ENCODE assay signal across 20 mouse cellular contexts in genomic region chr14:93653986-93654757, GRCm38 (mm10).
DNase-seq lines count a peak whose midpoint lies in the region; ATAC-seq and TF ChIP-seq lines count a peak whose summit lies in the region.
"Had no signal": no experiment of that assay in that cellular context is flagged by ENCODE, and none has a peak within 500 bp of the region (broad histone marks: within the 10 kb centered on the region; RNA-seq: fewer than 3 reads in every experiment).

No protein-coding gene starts in this region.

- peak overlapping the region; percentile 43; the same call in 1 of the 2 replicates for H3K27ac ChIP-seq in layer of hippocampus, adult 2 months
- H3K27ac ChIP-seq in stomach, embryonic 15.5 days: peak overlapping the region; percentile 8; the same call in 1 of the 2 replicates
- H3K27ac ChIP-seq in heart, embryonic 12.5 days (ENCODE audit: poor library complexity, severe bottlenecking): no peak overlapping the region
- H3K27ac ChIP-seq: embryonic facial prominence, embryonic 13.5 days; forebrain, embryonic 12.5 days; heart, adult 2 months; hindbrain, embryonic 15.5 days had no signal

- ATAC-seq in stomach, embryonic 15.5 days (ENCODE audit: insufficient read depth, low FRiP score, low read depth): peak; percentile 77
- ATAC-seq in granulocyte monocyte progenitor cell, adult 5-6 weeks (replicated peaks; ENCODE audit: poor library complexity, severe bottlenecking): no peak
- ATAC-seq in heart, embryonic 12.5 days (ENCODE audit: insufficient number of reproducible peaks, low FRiP score): no peak
- ATAC-seq: inflammation-experienced regulatory T-cells, adult 6 months had no signal

- H3K27me3 ChIP-seq in stomach, embryonic 15.5 days (replicated peaks): no peaks in the 10 kb centered on the region
- H3K27me3 ChIP-seq in heart, embryonic 12.5 days (replicated peaks): no peaks in the 10 kb centered on the region
- H3K27me3 ChIP-seq: embryonic facial prominence, embryonic 13.5 days; forebrain, embryonic 12.5 days; hindbrain, embryonic 15.5 days had no signal

- H3K9ac ChIP-seq in stomach, embryonic 15.5 days: no peak overlapping the region
- H3K9ac ChIP-seq in heart, embryonic 12.5 days: no peak overlapping the region
- H3K9ac ChIP-seq: embryonic facial prominence, embryonic 13.5 days; forebrain, embryonic 12.5 days; hindbrain, embryonic 15.5 days had no signal

- H3K4me2 ChIP-seq in stomach, embryonic 15.5 days: no peak overlapping the region
- H3K4me2 ChIP-seq in heart, embryonic 12.5 days: no peak overlapping the region
- H3K4me2 ChIP-seq: embryonic facial prominence, embryonic 13.5 days; forebrain, embryonic 12.5 days; heart, embryonic 11.5 days; hindbrain, embryonic 15.5 days had no signal

- no peaks in the 10 kb centered on the region for H3K9me3 ChIP-seq in stomach, embryonic 15.5 days
- no peaks in the 10 kb centered on the region for H3K9me3 ChIP-seq in heart, embryonic 12.5 days (replicated peaks)
- H3K9me3 ChIP-seq: embryonic facial prominence, embryonic 13.5 days; forebrain, embryonic 12.5 days; hindbrain, embryonic 15.5 days had no signal

- WGBS in stomach, embryonic 15.5 days: 33% methylated on average over 9 of the region's 9 CpGs
- WGBS in heart, embryonic 12.5 days: 56% methylated on average over 9 of the region's 9 CpGs

- no peaks in the 10 kb centered on the region for H3K36me3 ChIP-seq in stomach, embryonic 15.5 days
- no peaks in the 10 kb centered on the region for H3K36me3 ChIP-seq in heart, embryonic 12.5 days
- H3K36me3 ChIP-seq: embryonic facial prominence, embryonic 13.5 days; forebrain, embryonic 12.5 days; hindbrain, embryonic 15.5 days had no signal

- no peak for DNase-seq in layer of hippocampus, adult 2 months (ENCODE audit: low spot score in 2 of 2)
- DNase-seq in layer of hippocampus, postnatal 10 days (ENCODE audit: low spot score in 2 of 2): no peak
- DNase-seq in Muller cell, postnatal 12 days (ENCODE audit: inconsistent ontology term): peak; percentile 7
- DNase-seq in brain, adult 2 months (ENCODE audit: low read depth, low spot score): peak; percentile 30
- DNase-seq: adrenal gland, adult 8-10 months; adrenal gland, postnatal 36 days; cerebellum, adult 11 months; cerebellum, adult 9-10 months; cerebellum, postnatal 25 days; gastrocnemius, postnatal 36 days; heart, adult 2 months; heart, postnatal 36 days had no signal

- no peaks in the 10 kb centered on the region for H3K4me1 ChIP-seq in stomach, embryonic 15.5 days
- no peaks in the 10 kb centered on the region for H3K4me1 ChIP-seq in heart, embryonic 12.5 days (replicated peaks)
- H3K4me1 ChIP-seq: embryonic facial prominence, embryonic 13.5 days; forebrain, embryonic 12.5 days had no signal

- H3K4me3 ChIP-seq in layer of hippocampus, adult 2 months: no peak overlapping the region
- no peak overlapping the region for H3K4me3 ChIP-seq in stomach, embryonic 15.5 days (replicated peaks)
- no peak overlapping the region for H3K4me3 ChIP-seq in heart, embryonic 12.5 days
- H3K4me3 ChIP-seq: embryonic facial prominence, embryonic 13.5 days; forebrain, embryonic 12.5 days; heart, adult 2 months; hindbrain, embryonic 15.5 days had no signal

- TF ChIP-seq CTCF in layer of hippocampus, adult 2 months (conservative IDR thresholded peaks at IDR 0.05): no peak

Comparison
In these comparisons a context has a peak if more than half of its experiments do, and no peak if none do; other contexts are left out.
1. DNase-seq: peak in Muller cell, postnatal 12 days (single experiment) and brain, adult 2 months (single experiment); none in layer of hippocampus, adult 2 months (0 of 2) and layer of hippocampus, postnatal 10 days (0 of 2).